Mouse (Mus musculus) spleen, adult 2 months (tissue): ENCODE data around the gene Pi4ka.

ENCODE experiments used
- CTCF ChIP-seq: fragments of 200-500 bp; IDR thresholded peaks from 2 replicates; pipeline ENCODE4 v1.5.1; 2011; ENCODE audit warnings: mild to moderate bottlenecking, inconsistent platforms; ENCODE audit not compliant: insufficient read depth, insufficient read length, insufficient replicate concordance; ENCODE audit errors: extremely low read depth
- POLR2A ChIP-seq: fragments of 200-500 bp; IDR thresholded peaks from 2 replicates; pipeline ENCODE4 v1.6.1; 2011; ENCODE audit warnings: low read depth, low read length, inconsistent platforms

DNA sequence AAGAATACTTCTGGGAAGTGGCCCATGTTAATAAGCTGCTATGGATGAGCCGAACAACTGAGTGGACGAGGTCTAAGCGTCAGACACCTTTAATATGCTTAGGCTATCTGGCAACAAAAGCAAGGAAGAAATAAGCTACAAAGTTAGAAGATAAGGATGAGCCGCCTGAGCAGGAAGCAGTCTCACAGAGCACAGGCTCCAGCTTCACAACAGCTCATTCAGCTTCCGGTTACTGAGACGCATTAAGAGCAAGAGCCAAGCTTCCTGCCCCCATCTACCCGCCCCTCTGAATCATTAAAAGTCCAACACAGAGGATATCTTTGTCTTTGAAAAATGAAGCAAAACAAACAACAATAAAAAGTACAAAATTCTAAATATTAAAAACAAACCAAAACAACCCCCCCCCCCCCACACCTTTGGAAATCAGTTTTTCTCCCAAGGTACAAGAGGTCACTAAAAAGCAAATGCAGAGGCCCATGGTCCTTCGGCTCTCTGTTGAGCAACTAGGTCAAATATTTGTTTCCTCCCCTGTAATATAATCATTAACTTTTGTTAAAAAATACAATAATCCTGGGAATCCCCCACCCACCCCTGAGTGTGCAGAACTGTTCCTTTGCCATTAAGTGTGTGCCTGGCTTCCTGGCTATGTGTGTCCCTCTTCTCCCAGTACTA, 60.8 kb downstream of the Pi4ka start:
- TF ChIP-seq CTCF (no peak), POLR2A (no peak)
